Mouse (Mus musculus) gastrocnemius, postnatal 10 days (tissue): Measurements from ENCODE around the gene Klhl24. TPM values are rescaled to one million over a fixed set of nuclear protein-coding genes. Genes with fewer than 3 reads are reported as not detected.
"Not testable (repeated sequence)": the region's sequence is repeated elsewhere in the genome, so short reads cannot be mapped to it uniquely, and the experiment has no call there.

ENCODE experiments used
- DNase-seq: peaks from one replicate; pipeline ENCODE4 v3.0.0; 2021; ENCODE audit warnings: mixed read lengths
- long read RNA-seq, 2 experiments: library from polyadenylated mRNA; stranded (forward); transcript quantifications; one replicate each; pipeline ENCODE4 v2.0.0; 2021
- total RNA-seq, 2 experiments: library from RNA; stranded (reverse); gene quantifications; 2 replicates each; pipeline ENCODE4 v1.2.3; 2021

Gene Klhl24
- total RNA-seq, result 100 to 1,000 TPM; 189 to 190 TPM
- long read RNA-seq, experiment 1, full-length matches to known transcripts, result 17 of 50 reads
- long read RNA-seq, experiment 1, partial matches to known transcripts, result 1 of 50 reads
- long read RNA-seq, experiment 1, other reads (novel, unspliced or antisense), result 32 of 50 reads
- long read RNA-seq, experiment 2, full-length matches to known transcripts, result 16 of 52 reads
- long read RNA-seq, experiment 2, partial matches to known transcripts, result 7 of 52 reads
- long read RNA-seq, experiment 2, other reads (novel, unspliced or antisense), result 29 of 52 reads

- peak; percentile 83 for DNase-seq
Observed at GRCm38 (mm10) chr16:20097069-20097710, at the start of gene Klhl24. TSS of gene Klhl24 (plus strand) at chr16:20097542.

- DNase-seq, result no peak
Observed at GRCm38 (mm10) chr16:20052655-20053054, 44.7 kb upstream of the Klhl24 start.

- DNase-seq, result no peak
Observed at GRCm38 (mm10) chr16:20072770-20073169, 24.6 kb upstream of the Klhl24 start.

GRCm38 (mm10) chr16:20076675-20077074 lies 20.7 kb upstream of the Klhl24 start:
- DNase-seq, result no peak

- DNase-seq, result no peak
Observed at GRCm38 (mm10) chr16:20080271-20080670, 17.1 kb upstream of the Klhl24 start.

- no peak for DNase-seq
Observed at GRCm38 (mm10) chr16:20084623-20085022, 12.7 kb upstream of the Klhl24 start.

GRCm38 (mm10) chr16:20085250-20085905 lies 12.0 kb upstream of the Klhl24 start:
- DNase-seq, result no peak

- DNase-seq, result no peak
Observed at GRCm38 (mm10) chr16:20086976-20087375, 10.4 kb upstream of the Klhl24 start.

GRCm38 (mm10) chr16:20089636-20090035 lies 7.7 kb upstream of the Klhl24 start:
- DNase-seq, result no peak

GRCm38 (mm10) chr16:20090921-20091575 lies 6.3 kb upstream of the Klhl24 start:
- peak; percentile 46 for DNase-seq

GRCm38 (mm10) chr16:20095966-20096365 lies 1.4 kb upstream of the Klhl24 start:
- peak; percentile 12 for DNase-seq

- peak; percentile 91 for DNase-seq
Observed at GRCm38 (mm10) chr16:20097711-20098374, 501 bp downstream of the Klhl24 start.

- DNase-seq, result no peak
Observed at GRCm38 (mm10) chr16:20098375-20098727, 1.0 kb downstream of the Klhl24 start.

GRCm38 (mm10) chr16:20098866-20099629 lies 1.7 kb downstream of the Klhl24 start:
- no peak for DNase-seq

GRCm38 (mm10) chr16:20106996-20107395 lies 9.7 kb downstream of the Klhl24 start:
- DNase-seq, result no peak

GRCm38 (mm10) chr16:20108961-20109360 lies 11.6 kb downstream of the Klhl24 start:
- no peak for DNase-seq

GRCm38 (mm10) chr16:20112649-20113048 lies 15.3 kb downstream of the Klhl24 start:
- DNase-seq, result no peak

GRCm38 (mm10) chr16:20116069-20116468 lies 18.7 kb downstream of the Klhl24 start:
- DNase-seq, result no peak

- DNase-seq, result not testable (repeated sequence)
Observed at GRCm38 (mm10) chr16:20126319-20126883, 29.1 kb downstream of the Klhl24 start.

- no peak for DNase-seq
Observed at GRCm38 (mm10) chr16:20130397-20130796, 33.1 kb downstream of the Klhl24 start.
